Mouse (Mus musculus): ENCODE data around the gene Ptprcap.

Ptprcap gene

DNA sequence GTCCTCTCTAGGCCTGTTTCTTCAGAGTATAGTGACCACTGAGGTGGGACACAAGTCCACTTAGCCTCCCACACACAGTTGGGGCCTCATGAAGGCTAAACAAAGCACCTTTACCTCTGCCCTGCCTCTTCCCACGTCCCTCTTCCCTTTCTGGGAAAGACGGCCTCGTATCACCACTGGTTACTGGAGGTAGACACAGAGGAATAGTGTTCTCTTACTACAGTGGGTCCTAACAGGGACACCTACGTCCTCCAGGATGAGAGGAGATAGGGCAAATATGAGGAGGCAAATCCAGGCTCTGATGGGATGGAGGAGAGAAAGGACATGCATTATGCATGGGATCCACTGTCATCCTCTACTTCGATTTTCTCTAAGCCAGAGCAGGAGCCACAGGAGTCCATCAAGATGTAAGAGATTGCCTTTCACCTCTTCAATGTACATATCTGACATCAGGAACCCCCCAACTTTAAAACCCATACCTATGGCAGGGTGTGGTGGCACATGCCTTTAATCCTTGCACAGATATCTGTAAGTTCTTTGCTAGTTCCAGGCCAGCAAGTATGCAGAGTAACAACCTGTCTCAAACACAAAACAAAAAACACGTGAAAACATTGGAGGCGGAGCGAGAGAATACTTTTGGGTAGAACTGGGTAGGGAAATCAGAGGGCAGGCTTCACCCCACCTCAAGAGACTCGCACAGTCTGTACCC is 5.5 kb upstream of the Ptprcap start:
- DNase-seq (ENCODE audit: low spot score in 2 of 2), result no peak

DNA sequence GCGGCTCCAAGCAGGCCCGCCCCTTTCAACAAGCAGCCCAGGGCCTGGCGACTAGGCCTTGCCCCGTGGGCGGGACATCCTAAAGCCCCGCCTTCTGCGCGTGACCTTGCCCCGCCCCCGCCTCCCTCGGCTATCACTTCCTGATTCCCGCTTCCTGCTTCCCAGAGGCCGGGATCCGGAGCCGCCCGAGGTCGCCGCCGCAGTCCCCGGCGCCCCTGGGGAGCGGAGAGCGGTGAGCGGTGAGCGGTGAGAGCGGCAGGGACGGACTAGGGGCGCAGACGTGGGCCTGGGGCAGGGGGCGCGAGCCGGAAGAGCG is 5.0 kb upstream of the Ptprcap start, which contains the start of gene Coro1b:
TSS of gene Coro1b (plus strand) at position 129 of the 316 bp plus-strand sequence.
- DNase-seq (ENCODE audit: low spot score in 2 of 2), result peak; percentile 81 to 89

DNA sequence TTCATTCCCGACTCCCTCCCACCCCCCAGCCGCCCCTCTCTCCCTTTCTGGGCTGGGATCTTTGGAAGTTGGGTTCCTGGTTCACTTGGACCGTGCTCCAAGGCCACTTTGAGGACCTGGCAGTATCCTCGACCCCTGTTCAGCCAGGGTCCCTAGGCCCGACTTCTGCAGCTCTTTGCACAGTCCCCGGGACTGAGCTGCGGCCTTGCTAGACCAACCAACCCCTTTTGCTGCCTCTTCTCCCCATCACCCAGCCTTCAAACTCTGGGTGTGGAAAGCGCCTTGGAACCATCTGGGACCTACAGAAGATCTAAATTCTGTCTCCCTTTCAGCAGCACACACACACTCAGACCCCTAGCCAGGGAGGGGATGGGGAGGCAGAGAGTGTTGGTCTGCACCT is 4.6 kb upstream of the Ptprcap start:
- DNase-seq (ENCODE audit: low spot score in 2 of 2), result no peak

DNA sequence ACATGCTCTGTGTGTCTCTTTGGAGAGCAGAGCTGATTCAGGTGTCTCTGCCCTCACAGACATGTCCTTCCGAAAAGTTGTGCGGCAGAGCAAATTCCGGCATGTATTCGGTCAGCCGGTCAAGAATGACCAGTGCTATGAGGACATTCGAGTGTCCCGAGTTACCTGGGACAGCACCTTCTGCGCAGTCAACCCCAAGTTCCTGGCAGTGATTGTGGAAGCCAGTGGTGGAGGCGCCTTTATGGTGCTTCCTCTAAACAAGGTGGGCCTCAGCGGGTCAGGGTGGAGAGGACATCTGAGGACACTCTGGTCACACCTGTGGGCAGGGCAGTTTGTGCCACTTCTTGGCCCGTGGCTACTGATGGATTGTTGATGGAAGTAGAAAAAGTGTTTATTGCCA is 4.1 kb upstream of the Ptprcap start:
- no peak for DNase-seq (ENCODE audit: low spot score in 2 of 2)

DNA sequence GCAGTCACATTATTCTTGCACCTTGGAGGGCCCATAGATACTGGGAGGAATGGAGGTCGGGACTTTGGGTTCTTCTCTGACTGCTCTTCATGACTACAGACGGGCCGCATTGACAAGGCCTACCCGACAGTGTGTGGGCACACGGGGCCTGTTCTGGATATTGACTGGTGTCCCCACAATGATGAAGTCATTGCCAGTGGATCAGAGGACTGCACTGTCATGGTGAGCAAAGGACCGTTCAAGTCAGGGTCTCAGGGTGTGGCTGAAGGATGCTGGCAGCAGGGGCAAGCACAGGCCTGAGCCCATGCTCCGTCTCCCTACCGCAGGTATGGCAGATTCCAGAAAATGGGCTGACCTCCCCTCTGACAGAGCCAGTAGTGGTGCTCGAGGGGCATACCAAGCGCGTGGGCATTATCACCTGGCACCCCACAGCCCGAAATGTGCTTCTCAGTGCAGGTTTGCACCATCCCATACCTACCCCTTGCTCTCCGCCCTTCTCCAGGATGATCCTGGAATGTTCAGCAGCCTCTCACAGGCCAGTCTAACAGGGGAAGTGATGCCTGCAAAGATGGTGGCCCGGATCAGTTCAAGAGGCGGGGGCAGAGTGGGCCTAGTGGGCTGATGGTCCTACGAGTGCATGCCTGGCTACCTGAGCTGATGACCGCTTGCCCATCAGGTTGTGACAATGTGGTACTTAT is 3.5 kb upstream of the Ptprcap start:
- DNase-seq (ENCODE audit: low spot score in 2 of 2), result no peak

DNA sequence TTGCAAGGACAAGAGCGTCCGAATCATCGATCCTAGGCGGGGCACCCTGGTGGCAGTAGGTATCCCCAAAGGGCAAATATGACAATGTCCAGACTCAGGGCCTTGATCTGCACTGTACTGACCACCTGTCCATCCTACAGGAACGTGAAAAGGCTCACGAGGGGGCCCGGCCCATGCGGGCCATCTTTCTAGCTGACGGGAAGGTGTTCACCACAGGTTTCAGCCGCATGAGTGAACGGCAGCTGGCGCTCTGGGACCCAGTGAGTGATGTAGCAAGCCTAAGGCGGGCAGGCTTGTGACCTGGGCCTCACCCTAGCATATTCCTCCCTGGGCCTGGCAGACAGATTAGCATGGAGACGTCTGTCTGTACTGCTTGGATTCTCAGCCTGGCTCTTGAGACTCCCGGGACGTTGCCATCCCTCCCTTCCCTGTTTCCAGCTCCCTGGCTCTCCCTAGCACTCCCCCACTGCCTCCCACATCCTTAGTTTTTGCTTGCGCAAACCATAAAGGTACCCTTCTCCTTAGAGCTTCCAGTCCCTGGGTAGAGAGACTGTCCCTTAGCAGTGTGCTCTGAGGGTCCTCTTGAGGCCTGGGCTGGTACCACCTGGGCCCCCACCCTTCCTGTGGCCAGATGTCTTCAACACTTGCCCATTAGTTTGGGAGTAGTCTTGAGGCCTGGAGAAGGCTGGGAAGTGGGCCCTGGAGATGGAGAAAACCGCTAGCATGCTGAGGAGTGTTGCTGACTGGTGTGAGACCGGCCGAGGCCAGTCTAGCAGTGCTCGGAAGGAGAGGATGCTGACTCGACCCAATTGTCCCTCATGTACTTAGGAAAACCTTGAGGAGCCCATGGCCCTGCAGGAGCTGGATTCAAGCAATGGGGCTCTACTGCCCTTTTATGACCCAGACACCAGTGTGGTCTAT is 2.6 kb upstream of the Ptprcap start:
- DNase-seq (ENCODE audit: low spot score in 2 of 2), result no peak

DNA sequence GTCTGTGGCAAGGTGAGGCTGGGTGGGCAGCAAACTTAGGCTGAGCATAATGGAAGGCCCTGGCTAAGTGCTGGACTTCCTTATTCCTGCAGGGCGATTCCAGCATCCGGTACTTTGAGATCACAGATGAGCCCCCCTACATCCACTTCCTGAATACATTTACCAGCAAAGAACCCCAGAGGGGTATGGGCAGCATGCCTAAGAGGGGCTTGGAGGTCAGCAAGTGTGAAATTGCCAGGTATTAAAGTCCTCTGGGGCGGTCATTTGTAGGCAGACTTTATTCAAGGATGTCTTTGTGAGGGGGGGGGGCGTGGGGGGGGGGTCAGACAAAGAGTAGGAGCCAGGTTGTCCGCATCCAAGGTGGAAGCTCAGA is 1.9 kb upstream of the Ptprcap start:
- DNase-seq (ENCODE audit: low spot score in 2 of 2), result no peak

DNA sequence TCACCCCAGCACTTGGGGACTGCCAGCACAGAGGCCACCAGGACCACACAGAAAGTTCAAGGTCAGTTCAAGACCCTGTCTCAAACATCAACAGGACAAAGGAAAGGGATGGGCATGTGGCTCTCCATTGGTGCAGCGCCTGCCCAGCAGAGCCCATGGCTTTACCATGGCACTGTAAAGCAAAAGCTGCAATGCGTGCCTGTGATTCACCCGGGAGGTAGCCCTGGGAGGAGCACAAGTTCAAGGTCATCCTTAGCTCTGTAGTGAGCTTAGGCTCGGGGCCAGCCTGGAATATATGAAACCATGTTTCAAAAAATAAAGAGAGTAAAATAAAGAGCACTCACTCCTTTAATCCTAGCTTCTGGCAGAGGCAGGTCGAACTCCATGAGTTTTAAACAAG is 1.5 kb upstream of the Ptprcap start:
- no peak for DNase-seq (ENCODE audit: low spot score in 2 of 2)

DNA sequence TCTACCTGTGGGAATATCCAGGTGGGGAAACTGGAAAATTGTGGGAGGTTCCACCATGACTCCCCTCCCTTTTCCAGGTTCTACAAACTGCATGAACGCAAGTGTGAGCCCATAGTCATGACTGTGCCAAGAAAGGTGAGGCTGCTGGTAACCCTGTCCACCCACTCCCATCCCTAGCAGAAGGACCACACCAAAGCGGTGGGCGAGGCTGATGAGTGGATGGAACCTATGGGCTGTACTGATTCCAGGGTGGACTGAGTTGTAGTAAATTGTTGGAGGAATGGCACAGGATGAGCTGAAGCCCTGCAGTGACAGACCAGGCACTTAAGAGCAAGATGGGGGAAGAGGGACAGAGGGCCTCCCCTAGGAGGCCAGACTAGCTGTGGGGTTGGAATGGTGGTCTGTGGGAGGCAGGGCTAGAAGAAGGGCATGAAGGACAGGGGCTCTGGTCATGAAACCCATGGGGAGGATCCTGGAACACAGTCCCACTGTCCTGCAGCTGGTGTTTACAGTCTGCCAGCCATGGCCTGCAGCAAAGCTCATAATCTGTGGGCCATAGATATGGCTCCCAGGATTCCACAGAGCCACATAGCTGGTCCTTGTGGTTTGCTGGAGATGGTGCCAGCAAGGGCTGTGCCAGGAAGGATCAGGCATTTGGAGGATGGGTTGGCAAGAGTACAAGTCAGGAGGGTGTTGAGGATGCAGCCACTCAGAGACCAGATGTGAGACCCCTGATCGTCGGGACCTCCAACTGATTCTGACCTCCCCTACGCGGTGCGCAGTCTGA is 766 bp upstream of the Ptprcap start:
- DNase-seq (ENCODE audit: low spot score in 2 of 2), result no peak

DNA sequence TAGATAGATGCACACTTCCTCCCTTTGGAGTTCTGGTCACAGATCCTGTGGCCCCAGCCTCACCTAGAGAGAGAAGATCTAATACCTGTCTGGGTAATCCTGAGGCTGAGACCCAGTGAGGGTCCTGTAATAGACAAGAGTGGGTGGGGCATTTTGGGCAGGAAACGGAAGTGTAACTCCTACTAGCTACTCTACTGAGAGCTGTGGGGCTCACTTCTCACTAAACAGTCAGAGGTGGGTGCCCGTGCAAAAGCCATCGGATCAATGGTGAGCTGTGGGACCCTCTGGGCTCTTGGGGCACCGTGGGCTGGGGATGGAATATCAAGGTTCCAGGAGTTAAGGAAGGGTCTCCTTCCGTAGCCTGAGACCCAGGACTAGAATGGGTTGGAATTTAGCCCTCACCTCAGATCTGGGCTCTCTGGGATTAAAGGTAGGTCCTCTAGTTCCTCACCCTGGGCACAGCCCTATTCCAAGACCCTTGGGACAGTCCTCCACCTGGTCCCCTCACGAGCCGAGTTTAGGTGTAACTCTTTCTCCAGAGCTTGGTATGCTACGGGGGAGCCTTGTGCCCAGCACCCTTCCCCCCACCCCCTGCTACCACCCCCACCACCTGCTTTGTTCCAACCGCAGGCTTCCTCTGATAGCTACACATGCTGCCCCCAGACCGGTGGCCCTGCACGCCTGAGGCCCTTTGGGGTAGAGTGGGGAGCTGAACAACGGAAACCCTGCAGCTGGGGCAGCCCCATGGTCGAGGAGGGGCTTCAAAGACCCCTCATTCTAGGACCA is 1.2 kb downstream of the Ptprcap start:
- DNase-seq (ENCODE audit: low spot score in 2 of 2), result peak; percentile 60 to 61

DNA sequence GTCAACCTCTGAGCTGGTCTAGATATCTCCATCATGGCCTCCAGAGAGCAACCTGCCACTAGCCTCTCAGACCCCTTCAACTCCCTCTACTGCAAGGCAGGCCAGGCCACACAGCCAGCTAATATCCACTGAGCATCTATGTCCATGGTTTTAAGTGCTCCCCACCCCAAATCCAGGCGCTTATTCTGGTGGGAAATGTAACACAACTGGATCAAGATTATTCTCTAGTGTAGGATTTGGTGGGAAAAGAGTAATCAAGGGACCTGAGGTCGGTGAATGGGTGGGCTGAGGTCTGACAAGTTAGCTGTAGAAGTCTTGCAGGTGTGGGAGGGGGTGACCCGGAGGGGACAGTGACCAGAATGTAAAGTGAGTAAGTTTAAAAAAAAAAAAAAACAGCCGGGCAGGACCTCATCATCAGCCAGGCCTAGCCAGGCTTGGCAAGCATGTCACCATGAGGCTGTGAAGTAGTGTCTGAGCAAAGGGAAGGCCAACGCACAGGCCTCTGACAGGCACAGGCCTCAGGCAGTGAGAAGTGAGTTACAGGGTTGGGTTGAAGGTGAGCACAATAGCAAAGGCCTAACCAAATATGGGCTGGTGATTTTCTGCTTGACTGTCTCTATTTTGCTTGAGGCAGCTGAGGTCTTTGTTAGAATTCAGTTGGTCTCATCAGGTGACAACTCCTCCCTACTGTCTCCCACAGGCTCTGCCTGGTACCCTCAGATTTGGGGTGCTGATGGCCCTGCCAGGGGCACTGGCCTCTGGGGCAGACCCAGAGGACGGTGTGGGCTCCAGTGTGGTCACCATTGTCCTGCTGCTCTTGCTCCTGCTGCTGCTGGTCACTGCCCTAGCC is 2.0 kb downstream of the Ptprcap start:
- peak in 1 of 2 experiments; percentile 54 for DNase-seq (ENCODE audit: low spot score in 2 of 2)

DNA sequence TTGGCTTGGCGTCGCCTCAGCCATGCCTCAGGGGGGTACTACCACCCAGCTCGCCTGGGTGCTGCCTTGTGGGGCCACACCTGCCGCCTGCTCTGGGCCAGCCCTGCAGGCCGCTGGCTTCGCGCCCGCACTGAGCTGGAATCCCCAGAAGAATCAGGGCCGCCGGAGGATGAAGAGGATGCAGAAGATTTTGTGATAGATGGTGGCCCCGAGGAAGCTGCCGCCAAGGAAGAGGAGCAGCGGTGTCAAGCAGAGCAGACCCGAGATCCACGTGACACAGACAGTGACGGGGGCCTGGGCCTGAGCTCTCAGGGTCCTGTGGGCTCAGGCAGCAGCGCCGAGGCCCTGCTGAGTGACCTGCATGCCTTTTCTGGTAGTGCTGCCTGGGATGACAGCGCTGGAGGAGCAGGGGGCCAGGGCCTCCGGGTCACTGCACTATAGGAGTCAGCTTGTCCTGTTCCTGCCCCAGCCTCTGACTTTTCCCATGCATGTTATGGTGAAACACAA is 2.7 kb downstream of the Ptprcap start:
- no peak for DNase-seq (ENCODE audit: low spot score in 2 of 2)

DNA sequence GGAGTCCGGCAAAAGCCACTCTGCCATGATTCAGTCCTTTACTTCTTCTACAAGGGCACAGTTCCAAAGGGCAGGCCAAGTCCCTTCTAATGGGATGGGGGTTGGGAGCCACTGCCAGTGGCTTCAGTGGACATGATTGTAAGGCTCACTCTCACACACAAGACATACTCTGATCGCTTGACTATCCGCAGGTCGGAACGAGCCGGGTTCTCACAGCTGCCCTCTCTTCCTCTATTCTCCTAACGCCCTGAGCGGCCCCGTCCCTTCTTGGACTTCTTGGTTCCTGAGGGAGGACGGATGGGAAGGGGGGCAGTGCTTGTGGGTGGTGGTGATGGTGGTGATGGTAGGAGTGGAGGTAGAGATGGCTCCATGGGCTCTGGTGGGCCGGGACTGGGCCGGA is 3.4 kb downstream of the Ptprcap start:
- DNase-seq (ENCODE audit: low spot score in 2 of 2), result no peak

DNA sequence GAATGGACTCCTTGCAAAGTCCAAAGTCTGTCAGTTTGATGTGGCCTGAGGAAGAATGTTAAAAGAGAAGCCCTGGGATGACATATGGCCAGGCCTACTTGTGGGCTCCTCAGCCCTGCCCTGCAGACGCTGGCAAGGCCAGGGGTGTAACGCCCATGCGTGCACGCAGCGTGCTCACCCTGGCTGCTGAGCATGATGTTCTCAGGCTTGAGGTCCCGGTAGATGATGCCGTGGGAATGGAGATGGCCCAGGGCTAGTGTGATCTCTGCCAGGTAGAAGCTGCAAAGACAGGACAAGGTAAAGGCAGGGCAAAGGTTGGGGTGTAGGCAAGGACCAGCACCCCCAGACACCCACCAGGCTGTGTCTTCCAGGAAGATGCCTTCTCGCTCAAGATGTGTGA is 5.6 kb downstream of the Ptprcap start:
- no peak for DNase-seq (ENCODE audit: low spot score in 2 of 2)

DNA sequence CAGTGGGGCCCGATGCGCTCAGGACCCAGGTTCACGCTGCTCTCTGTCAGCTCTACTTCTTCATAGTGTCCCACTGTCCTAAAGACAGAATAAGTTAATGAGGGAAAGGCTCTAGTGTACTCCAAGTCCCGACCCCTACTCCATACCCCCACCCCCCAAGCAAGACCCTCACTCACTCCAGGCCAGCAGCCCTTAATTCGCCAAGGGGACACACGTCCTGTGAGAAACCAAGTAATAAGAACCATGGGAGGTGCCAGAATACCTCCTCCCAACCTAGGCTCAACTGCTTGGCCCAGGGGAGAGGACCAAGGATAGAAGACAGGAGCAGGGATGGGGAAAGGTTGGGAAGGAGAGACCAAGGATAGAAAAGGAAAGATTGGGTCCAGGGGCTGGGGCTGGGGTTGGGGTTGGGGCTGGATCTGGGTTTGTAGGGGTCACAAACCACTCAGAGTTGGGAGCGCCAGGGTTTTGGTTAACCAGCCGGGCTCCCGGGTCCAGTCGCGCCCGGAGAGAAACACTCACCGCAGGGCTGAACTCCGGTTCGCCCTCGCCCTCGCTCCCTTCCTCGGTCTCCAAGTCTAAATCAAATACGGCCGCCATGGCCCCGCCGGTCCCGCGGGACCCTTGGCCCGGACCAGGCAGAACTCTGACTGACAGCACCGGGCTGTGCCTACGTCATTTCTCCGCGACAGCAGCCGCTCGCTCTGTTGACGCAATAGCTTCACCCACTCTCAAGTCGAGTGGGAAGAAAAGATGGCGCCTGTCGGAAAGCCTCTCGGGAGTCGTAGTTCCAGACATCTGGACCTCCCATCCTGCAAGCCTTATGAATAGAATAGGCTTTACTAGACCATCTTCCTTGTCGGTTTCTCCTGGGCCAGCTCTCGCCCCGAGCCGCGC is 9.5 kb downstream of the Ptprcap start, which contains the start of gene Rps6kb2:
TSS of gene Rps6kb2 (minus strand) at position 709 of the 897 bp plus-strand sequence.
- peak; percentile 90 to 94 for DNase-seq (ENCODE audit: low spot score in 2 of 2)

DNA sequence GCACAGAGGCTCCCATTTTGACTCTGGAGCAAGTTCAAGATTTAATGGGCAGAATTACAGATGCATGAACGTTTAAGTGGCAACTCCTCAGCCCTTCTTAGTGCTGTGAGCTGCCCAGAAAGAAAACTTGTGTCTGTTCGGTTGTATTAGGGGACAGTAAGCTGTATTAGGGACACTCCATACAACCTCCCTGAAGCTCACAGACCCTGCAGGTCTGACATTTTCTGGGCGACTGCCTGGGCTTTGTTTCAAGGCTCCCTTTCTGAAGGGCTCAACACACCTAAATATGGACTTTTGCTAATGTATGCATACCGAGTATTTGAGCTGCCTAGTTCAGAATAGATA is 10.1 kb downstream of the Ptprcap start:
- no peak for DNase-seq (ENCODE audit: low spot score in 2 of 2)

DNA sequence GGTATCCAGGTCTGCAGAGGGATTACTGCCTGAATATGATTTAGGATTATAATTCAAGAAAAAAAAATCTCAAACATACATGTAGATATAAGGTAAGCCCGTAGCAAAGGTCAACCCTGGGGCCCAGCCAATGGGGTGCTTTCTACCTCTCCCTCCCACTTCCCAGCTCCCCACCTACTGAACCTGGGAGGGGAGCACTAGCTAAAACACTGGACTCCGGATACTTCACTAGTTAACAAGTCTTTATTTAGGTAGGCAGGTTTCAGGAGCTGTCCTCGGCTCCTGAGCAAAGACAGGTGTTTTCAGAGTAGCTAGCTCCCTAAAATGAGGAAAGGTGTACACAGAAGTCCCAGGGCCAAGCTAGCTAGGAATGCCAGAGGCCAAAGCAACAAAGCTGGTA is 10.7 kb downstream of the Ptprcap start:
- DNase-seq (ENCODE audit: low spot score in 2 of 2), result no peak

DNA sequence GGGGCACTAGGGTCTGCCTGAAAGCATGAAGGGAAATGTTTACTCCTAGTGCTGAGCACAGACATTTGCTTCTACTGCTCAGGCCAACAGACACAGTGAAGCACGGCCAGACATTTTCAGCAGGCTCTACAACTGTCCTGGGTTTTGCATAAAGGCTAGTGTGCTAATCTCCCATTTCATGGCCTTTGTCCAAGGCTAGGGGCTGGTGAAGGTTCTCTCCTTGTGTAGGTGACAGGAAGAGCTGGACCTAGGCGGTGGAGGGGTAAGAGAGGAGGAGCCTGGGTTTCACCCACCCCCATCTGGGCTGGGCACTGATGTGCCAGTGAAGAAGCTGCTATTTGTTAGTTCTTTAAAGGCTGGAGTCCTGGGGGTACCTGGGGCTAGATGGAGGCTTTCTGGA is 11.3 kb downstream of the Ptprcap start:
- DNase-seq (ENCODE audit: low spot score in 2 of 2), result no peak
